Mouse (Mus musculus) intestine, postnatal 0 days (tissue): ENCODE measurements around the gene Tnfaip2. TPM values are rescaled to one million over a fixed set of nuclear protein-coding genes. Genes with fewer than 3 reads are reported as not detected.

ENCODE experiments used
- ATAC-seq: fragments of 200-750 bp; cut with Nextera tagmentation; 2 replicates; pipeline ENCODE4 v1.8.0; 2017; ENCODE audit warnings: mild to moderate bottlenecking, moderate TSS enrichment, moderate library complexity
- H3K27ac ChIP-seq: fragments of 300-500 bp; sonication (generic); 2 replicates; pipeline ENCODE4 v1.5.1; 2014; ENCODE audit warnings: mild to moderate bottlenecking, low read depth, low read length, moderate library complexity
- H3K27me3 ChIP-seq: fragments of 300-500 bp; sonication (generic); replicated peaks from 2 replicates; pipeline ENCODE4 v1.6.1; 2014; ENCODE audit warnings: low read length, mixed read lengths; ENCODE audit not compliant: control insufficient read depth, insufficient read depth
- H3K36me3 ChIP-seq: fragments of 300-500 bp; sonication (generic); 2 replicates; pipeline ENCODE4 v1.6.1; 2014; ENCODE audit warnings: mild to moderate bottlenecking, moderate library complexity; ENCODE audit not compliant: control insufficient read depth, insufficient read depth
- H3K4me1 ChIP-seq: fragments of 300-500 bp; sonication (generic); replicated peaks from 2 replicates; pipeline ENCODE4 v1.6.1; 2014; ENCODE audit warnings: antibody characterized with exemption, low read length, mixed read lengths; ENCODE audit not compliant: control insufficient read depth, insufficient read depth
- H3K4me2 ChIP-seq: fragments of 300-500 bp; sonication (generic); replicated peaks from 2 replicates; pipeline ENCODE4 v1.6.1; 2014; ENCODE audit warnings: low read depth, mild to moderate bottlenecking, moderate library complexity
- H3K4me3 ChIP-seq: fragments of 300-500 bp; sonication (generic); 2 replicates; pipeline ENCODE4 v1.5.1; 2014; ENCODE audit warnings: low read depth, low read length
- H3K9ac ChIP-seq: fragments of 300-500 bp; sonication (generic); 2 replicates; pipeline ENCODE4 v1.6.1; 2014; ENCODE audit warnings: mild to moderate bottlenecking, low read depth, low read length
- H3K9me3 ChIP-seq: fragments of 300-500 bp; sonication (generic); 2 replicates; pipeline ENCODE4 v1.6.1; 2016; ENCODE audit warnings: mixed run types; ENCODE audit not compliant: control insufficient read depth
- CTCF ChIP-seq: sonication (generic); IDR thresholded peaks from 2 replicates; pipeline ENCODE4 v1.5.1; 2016; ENCODE audit warnings: low read depth, mild to moderate bottlenecking, control low read depth, antibody characterized with exemption, moderate library complexity
- WGBS: fragments of 180-500 bp; shearing (Covaris S2); extraction: QIAGEN DNeasy Blood & Tissue Kit; methylation state at CpG from one replicate; pipeline ENCODE4 v1.1.7; 2014; 5-methylcytosine and 5-hydroxymethylcytosine counted together
- polyA plus RNA-seq: library from polyadenylated mRNA; unstranded; fragments of >200 nt; fragmentation: Nextera tagmentation; extraction: Ambion mirVana; gene quantifications from 2 replicates; pipeline ENCODE4 v1.2.1, GENCODE M21; 2015

Gene Tnfaip2
- polyA plus RNA-seq, 1 experiment from 2014 or later = 10.8 TPM

GRCm38 (mm10) chr12:111425789-111426460, 16.3 kb upstream of the Tnfaip2 start:
- Histone ChIP-seq H3K27ac (no peak overlapping the region), H3K9me3 (no peaks in the 10 kb centered on the region), H3K4me3 (peak overlapping the region; percentile 11; the same call in 1 of the 2 replicates), H3K9ac (no peak overlapping the region), H3K4me1 (peaks cover 3% of the 10 kb centered on the region), H3K36me3 (no peaks in the 10 kb centered on the region; the same call in 1 of the 2 replicates), H3K4me2 (0 out of 2 replicates have a peak overlapping the region, but pooled peaks have one; percentile 13), H3K27me3 (peaks cover 35% of the 10 kb centered on the region)
- 17% methylated on average over 29 of the region's 29 CpGs for WGBS
- peak; percentile 97 for TF ChIP-seq CTCF
- no peak for ATAC-seq

- Histone ChIP-seq H3K4me1 (peaks cover 7% of the 10 kb centered on the region), H3K4me3 (no peak overlapping the region), H3K9ac (no peak overlapping the region), H3K27me3 (peaks cover 27% of the 10 kb centered on the region), H3K27ac (peak overlapping the region; percentile 84; the same call in 1 of the 2 replicates), H3K9me3 (no peaks in the 10 kb centered on the region), H3K4me2 (0 out of 2 replicates have a peak overlapping the region, but pooled peaks have one; percentile 63), H3K36me3 (no peaks in the 10 kb centered on the region; the same call in 1 of the 2 replicates)
- 0 out of 2 replicates have a peak, but pooled peaks have one; percentile 2 for ATAC-seq
- TF ChIP-seq CTCF = peak; percentile 29
- 56% methylated on average over 12 of the region's 12 CpGs for WGBS
Measured at GRCm38 (mm10) chr12:111427438-111428113, 14.7 kb upstream of the Tnfaip2 start.

- Histone ChIP-seq H3K4me1 (peaks cover 7% of the 10 kb centered on the region), H3K4me3 (no peak overlapping the region), H3K9me3 (no peaks in the 10 kb centered on the region), H3K27ac (peak overlapping the region; percentile 84), H3K4me2 (peak overlapping the region; percentile 63), H3K9ac (0 out of 2 replicates have a peak overlapping the region, but pooled peaks have one; percentile 12), H3K36me3 (no peaks in the 10 kb centered on the region; the same call in 1 of the 2 replicates), H3K27me3 (peaks cover 20% of the 10 kb centered on the region)
- 28% methylated on average over 8 of the region's 8 CpGs for WGBS
- ATAC-seq = peak; percentile 66
- no peak for TF ChIP-seq CTCF
Measured at GRCm38 (mm10) chr12:111428364-111428763, 13.9 kb upstream of the Tnfaip2 start.

DNA sequence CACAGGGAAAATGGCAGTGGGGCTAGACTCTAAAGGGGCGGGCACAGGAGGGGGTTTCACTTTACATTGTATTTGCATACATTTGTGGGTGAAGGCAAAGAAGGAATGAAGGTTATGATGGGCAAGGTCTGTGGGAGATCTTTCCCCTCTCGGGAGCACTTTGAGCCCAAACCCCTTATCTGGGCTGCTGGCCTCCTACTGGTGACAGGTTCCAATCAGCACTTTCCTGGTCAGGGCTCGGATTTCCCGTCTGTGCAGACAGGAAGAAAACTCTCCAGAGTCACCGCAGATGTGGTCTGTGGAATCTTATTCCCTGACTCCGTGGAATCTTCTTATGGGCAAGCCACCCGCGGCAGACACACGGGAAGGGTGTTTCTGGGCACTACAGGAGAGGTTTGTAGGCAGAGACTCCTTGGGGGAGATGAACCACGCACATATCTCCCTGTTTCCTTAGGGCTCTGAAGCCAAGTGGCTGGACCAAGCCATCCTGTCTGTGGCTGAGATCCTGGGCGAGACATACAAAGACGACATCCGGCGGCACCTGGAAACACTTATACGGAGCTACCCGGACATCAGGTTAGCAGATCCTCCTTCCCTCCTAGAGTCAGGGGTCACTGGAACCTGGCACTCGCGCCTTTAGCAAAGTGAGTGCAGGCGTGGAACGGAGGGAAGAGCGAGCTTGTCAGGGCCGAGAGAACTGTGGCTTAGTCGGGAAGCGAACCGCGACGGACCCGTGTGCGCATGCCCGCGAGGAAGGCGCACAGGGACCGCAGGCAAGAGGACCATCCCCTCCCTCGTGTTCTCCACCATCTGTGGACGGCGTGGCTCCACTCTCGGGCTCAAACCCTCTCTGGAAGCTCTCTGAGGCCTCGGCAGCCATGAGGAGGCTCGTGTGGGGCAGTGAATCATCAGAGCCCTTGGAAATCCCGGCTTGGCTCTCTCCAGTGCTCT, 13.0 kb upstream of the Tnfaip2 start:
- peak overlapping the region; percentile 43 for H3K4me3 ChIP-seq
- WGBS = 2% methylated on average over 40 of the region's 40 CpGs
- ATAC-seq = peak; percentile 3
- H3K9ac ChIP-seq = peak overlapping the region; percentile 44
- peak overlapping the region; percentile 84 for H3K27ac ChIP-seq
- H3K4me1 ChIP-seq = peaks cover 7% of the 10 kb centered on the region
- H3K27me3 ChIP-seq = peaks cover 11% of the 10 kb centered on the region
- H3K9me3 ChIP-seq = no peaks in the 10 kb centered on the region
- H3K4me2 ChIP-seq = peak overlapping the region; percentile 63
- TF ChIP-seq CTCF = peak; percentile 51
- H3K36me3 ChIP-seq = no peaks in the 10 kb centered on the region; the same call in 1 of the 2 replicates

DNA sequence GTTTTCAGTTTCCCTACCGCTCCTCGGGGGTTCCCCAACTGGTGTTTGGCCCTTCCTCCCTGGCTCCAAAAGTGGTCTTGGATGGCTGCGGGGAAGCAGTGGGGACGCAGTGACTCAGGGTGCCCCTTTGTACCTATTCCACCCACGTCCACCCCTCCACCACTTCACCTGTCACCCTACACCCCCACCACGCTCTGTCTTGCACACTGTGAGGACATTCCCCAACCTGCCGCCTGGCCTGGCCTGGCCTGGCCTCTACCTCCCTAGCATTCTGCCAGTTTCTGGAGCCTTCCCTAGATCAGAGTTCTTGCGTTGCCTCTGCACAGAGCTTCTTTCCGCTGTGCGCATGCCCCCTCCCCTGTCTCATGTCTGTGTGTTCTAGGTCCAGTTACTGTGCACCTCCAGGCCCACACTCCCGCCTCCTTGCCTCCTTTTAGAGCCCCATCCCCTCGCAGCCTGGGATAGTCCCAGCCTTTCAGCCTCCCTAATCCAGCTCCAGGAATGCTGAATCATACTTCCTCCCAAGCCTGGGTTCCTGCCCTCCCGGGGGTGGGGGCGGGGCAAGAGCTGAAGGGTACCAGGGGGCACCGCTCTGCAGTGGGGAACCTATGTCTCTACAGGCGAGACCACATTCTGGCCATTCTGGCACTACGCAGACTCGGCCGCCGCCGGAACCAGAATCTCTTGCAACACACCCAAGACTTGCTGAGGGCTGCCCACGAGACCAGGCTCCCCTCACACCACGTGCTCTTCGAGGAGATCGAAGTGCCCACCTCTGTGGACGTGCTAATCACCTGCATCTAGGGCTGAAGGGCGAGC, 12.0 kb upstream of the Tnfaip2 start:
- H3K4me1 ChIP-seq = peaks cover 7% of the 10 kb centered on the region

More for the DNA sequence above, 12.0 kb upstream of the Tnfaip2 start:
- H3K9me3 ChIP-seq = no peaks in the 10 kb centered on the region
- ATAC-seq = no peak
- 37% methylated on average over 27 of the region's 27 CpGs for WGBS
- 0 out of 2 replicates have a peak overlapping the region, but pooled peaks have one; percentile 41 for H3K27ac ChIP-seq
- peak overlapping the region; percentile 63 for H3K4me2 ChIP-seq
- peak overlapping the region; percentile 43 for H3K4me3 ChIP-seq
- 0 out of 2 replicates have a peak overlapping the region, but pooled peaks have one; percentile 7 for H3K9ac ChIP-seq
- peaks cover 7% of the 10 kb centered on the region for H3K27me3 ChIP-seq
- no peak for TF ChIP-seq CTCF
- no peaks in the 10 kb centered on the region; the same call in 1 of the 2 replicates for H3K36me3 ChIP-seq
